Mouse (Mus musculus): ENCODE results near the gene Tnpo3.
"Not testable (repeated sequence)": the region's sequence is repeated elsewhere in the genome, so short reads cannot be mapped to it uniquely, and the experiment has no call there.

The Tnpo3 gene

DNA sequence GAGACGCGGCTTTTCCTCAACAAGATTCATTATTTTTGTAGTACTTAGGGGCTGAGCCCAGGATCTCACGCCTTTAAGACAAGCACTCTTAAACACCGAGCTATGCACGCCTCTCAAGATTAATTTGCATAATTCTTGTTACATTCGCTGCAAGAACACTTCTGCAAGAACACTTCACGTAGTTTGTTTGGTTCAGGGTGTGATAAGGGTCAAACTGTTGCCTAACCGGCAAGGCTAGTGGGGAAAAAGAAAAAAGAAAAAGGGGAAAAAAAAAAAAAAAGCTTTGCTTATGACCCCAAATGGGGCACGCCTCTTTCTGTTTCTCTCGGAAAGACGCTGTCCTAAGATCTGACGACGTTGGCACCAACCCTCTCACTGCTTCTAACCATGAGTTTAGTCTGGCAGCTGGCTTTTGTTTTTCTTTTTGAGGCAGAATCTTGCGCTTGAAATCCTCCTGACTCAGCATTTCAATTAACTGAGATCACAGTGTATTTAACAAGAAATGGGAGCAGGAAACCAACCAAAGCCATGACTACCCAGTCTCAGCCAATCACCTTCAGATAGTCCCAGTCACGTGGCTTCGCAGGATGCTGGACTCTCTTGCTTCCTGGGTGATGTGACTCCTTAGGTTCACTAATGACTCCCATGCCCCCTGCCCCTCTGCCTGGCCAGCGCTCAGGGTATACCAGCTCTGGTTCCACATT is 11.3 kb upstream of the Tnpo3 start:
- DNase-seq (ENCODE audit: low spot score) = no peak

DNA sequence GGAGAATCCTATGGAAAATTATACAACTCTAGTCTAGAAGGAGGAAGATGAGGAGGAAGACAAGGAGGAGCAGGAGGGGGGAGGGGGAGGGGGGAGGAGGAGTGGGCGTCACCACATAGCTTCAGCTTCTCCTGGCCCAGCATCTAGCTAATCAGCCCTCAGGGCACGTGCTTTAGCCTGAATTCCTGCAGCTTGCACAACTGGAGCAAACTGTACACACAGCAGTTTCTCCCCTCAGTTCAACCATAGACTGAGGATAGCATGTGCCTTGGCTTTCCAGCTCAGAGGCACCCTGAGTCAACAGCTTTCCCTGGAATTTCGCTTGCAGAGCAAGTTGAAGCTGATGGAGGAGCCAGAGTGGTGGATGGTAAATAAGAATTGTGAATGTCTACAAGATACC is 10.5 kb upstream of the Tnpo3 start:
- DNase-seq (ENCODE audit: low spot score) = no peak

DNA sequence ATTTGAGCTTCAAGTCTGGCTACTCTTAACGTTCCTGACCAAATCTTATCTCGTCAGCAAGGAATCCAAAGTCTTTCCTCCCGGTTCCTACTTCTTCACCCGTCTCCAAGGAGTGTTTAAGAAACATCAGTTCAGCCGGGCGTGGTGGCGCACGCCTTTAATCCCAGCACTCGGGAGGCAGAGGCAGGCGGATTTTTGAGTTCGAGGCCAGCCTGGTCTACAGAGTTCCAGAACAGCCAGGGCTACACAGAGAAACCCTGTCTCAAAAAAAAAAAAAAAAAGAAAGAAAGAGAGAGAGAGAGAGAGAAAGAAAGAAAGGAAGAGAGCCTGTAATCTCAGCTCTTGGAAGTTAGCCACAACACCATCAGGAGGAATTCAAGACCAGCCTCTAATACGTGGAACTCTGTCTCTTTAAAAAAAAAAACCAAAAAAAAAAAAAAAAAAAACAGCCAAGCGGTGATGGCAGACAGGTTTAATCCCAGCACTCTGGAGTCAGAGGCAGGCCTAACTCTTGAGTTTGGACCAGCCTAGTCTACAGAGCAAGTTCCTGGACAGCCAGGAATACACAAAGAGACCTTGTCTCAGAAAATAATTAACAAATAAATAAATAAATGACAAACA is 443 bp upstream of the Tnpo3 start:
- DNase-seq (ENCODE audit: low spot score) = not testable (repeated sequence)

DNA sequence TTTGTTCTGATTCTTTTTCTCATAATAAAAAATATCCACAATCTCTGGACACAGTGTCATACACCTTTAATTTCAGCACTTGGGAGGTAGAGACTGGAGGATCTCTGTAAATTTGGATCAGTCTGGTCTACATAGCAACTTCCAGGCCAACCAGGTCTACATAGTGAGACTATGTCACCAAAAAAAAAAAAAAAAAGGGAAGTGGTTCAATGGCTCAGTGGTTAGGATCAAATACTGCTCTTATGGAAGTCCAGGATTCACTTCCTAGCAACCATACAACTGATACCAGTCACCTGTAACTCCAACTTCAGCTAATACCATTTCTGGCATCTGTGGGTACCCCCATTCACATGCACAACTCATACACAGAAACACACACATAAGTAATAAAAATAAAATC is 9.5 kb downstream of the Tnpo3 start:
- DNase-seq (ENCODE audit: low spot score) = no peak

DNA sequence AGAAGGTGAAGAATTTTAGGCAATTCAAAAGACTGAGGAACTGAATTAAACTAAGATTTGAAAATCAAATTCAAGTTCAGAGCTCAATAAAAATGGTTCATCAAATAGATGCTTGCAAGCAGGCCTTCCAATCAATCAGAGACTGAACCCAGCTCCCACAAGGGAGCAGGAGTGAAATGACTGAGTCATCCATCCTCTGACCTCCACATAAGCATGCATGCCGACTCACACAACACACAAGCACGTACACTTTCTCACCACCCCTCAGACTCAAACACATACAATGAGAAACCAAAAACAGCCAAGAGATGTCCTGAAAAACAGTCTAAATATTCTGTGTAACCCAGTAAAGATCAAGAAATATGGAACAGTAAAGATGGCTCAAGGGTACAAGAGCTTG is 14.0 kb downstream of the Tnpo3 start:
- no peak for DNase-seq (ENCODE audit: low spot score)

DNA sequence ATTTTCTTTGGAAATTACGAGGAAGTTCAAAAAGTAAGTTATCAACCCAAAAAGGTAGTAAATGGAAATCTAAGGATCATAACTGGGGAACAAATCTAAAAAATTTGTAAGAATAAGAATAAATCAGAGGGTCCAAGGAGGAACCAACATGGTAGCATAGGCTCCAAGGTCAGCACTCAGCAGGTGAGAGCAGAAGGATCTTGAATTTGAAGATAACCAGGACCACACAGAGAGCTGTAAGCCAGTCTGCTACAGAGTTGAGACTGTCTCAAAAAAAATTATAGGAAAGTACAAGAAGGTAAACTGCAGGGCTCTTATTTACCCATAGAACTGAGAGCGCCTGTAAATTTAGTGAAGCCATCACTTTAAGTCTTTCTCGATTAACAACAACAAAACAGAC is 28.5 kb downstream of the Tnpo3 start:
- DNase-seq (ENCODE audit: low spot score) = no peak

DNA sequence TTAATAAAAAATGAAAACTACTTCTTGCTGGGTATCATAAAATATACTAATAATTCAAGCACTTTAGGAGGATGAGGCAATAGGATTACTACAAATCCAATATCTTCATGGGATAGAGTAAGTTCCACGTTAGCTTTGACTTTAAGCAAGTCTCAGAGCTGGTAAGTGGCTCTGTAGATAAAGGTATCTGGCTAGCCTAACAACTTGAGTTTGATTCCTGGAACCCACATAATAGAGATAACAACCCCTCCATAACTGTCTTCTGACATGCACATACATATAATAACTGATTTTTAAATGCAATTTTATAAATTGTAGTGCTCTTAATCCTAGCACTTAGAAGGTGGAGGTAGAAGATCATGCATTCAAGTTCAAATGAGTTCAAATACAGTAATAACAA is 28.9 kb downstream of the Tnpo3 start:
- no peak for DNase-seq (ENCODE audit: low spot score)

DNA sequence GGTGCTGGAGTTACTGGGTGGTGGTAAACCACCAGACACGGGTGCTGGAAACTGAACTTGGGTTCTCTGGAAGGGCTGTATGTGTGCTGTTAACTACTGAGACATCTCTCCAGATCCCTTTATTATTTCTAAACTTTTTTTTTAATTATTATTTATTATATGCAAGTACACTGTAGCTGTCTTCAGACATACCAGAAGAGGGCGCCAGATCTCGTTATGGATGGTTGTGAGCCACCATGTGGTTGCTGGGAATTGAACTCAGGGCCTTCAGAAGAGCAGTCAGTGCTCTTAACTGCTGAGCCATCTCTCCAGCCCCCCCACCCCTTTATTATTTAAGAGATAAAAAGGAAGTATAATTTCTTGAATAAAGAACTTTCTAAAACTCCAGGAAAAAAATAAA is 33.3 kb downstream of the Tnpo3 start:
- not testable (repeated sequence) for DNase-seq (ENCODE audit: low spot score)

DNA sequence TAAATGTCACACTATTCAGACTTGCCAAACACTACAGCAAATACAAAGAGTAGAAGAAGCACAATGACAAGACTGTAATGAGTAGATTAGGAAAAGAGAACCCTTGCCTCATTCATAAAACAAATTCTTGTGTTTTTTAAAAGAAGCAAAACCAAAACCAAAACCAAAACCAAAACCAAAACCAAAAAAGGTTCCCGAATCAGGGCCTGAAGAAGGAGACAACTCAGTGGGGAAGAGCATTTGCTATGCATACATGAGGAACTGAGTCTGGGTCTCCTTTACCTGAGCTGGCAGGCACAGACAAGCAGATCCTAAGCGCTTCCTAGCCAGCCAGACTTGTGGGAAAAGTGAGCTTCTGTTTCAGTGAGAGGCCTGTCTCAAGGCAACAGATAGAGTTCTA is 52.6 kb downstream of the Tnpo3 start:
- no peak for DNase-seq (ENCODE audit: low spot score)

DNA sequence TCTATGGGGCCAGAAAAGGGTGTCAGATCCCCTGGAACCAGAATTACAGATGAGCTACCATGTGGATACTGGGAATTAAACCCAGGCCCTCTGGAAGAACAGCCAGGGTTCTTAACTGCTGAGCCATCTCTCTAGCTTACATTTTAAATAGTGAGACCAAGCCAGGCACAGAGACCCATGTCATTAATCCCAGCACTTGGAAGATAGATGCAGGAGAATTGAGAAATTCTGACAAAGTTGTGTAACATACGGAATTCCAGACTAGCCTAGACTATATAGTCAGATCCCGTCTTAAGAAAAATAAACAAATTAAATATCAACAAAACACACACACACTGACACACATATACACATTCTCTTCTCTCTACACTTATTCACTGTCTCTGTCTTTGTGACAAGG is 57.2 kb downstream of the Tnpo3 start:
- no peak for DNase-seq (ENCODE audit: low spot score)

DNA sequence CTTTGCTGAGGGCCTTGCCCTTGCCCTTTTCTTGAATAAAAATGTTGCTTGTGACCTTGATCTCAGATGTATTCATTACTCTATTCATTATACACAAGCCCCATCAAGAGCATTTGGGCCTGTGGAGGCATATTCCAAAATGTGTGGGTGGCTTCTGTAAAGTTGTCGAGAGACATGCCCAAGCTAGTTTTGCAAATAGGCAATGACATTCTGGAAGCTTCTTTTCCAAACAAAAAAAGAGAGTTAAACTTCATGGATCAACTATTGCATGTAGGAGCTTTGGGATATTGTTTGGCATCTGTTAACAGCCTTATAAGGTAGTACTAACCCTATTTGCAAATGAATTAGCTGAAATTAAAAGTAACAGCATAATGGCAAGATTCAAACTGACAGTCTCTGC is 61.6 kb downstream of the Tnpo3 start:
- DNase-seq (ENCODE audit: low spot score) = no peak

DNA sequence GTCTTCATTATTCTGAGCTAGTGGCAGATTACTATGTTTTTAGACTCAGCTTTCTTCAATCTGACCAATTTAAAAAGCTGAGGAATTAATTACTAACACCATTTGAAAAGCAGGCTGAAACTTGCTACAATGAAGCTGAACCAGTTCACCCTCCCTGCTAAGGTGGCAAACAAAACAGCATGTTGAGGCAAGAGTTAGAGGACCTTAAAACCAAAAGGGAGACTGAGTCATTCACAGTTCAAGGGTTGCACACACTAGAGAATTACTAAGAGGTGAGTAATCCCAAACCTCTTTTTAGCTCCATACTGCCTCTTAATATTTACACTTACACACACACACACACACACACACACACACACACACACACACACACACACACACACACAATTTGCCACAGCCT is 62.1 kb downstream of the Tnpo3 start:
- DNase-seq (ENCODE audit: low spot score) = no peak

DNA sequence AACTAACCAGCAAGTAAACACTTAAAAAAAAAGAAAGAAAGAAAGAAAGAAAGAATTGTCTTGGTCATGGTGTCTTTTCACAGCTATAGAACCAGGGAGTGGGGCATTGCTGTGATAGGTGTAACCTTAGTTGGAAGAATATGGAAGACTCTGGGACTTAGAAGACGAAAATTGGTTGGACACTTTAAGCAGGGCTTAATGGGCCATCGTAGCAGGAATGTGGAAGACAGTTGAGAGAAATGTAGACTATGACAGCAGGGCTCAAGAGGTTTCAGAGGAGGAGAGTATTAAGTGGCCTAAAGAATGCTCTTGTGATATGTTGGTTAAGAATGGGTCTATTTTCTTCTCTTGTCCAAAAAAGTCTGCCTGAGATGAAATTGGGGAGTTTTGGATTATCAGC is 64.1 kb downstream of the Tnpo3 start:
- no peak for DNase-seq (ENCODE audit: low spot score)

DNA sequence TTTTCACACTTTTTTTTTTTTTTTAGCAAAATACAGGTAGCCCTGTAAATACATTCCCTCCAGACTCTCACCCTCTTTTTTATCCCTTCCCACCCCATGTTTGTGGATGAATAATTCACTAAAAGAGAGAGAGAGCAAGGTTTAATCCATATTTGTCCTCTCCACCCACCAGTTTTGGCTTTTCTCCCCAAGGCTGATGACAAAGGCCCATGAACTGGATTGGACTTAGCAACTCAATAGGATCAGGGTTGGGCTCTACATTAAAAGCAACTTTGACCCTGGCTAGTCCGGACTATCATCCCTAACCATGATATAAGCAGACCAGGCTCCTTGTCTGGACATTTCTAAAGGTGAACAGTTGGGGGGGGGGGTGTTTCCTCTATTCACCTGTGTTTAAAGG is 68.7 kb downstream of the Tnpo3 start:
- no peak for DNase-seq (ENCODE audit: low spot score)

DNA sequence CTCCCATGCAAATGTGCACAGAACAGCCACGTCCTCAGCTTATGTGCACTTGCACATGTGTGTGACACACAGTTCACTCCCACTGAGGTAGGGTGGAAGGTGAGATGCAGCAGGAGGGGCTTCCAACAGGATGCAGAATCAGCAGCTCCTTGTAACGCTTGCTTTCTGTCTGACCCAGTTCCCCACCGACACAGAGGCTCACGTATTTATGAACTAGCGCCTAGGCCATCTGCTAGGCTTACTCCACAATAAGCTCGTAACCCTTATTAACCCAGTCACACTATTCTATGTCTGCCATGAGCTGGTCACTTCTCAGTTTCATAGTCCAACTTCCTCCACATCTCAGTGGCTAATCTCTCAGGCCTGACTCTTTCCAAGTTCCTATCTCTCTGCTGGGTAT is 69.5 kb downstream of the Tnpo3 start:
- DNase-seq (ENCODE audit: low spot score) = no peak

DNA sequence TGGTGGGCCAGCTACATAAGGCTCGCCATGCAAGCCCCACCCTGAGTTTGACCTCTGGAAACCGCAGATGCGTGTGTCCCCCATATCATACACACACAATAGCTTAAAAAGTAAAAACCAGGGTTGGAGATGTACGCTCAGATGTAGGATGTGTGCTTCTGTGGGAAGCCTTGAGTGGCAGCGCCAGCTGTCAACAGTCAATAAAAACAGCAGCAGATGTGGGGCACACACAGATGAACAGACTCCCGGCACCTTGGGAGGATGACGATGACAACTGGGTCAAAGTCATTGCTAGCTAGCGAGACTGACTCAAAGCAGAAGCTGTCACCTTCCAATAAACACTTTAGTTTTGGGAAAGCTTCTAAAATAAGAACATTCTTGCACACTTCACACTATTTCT is 70.2 kb downstream of the Tnpo3 start:
- DNase-seq (ENCODE audit: low spot score) = no peak

DNA sequence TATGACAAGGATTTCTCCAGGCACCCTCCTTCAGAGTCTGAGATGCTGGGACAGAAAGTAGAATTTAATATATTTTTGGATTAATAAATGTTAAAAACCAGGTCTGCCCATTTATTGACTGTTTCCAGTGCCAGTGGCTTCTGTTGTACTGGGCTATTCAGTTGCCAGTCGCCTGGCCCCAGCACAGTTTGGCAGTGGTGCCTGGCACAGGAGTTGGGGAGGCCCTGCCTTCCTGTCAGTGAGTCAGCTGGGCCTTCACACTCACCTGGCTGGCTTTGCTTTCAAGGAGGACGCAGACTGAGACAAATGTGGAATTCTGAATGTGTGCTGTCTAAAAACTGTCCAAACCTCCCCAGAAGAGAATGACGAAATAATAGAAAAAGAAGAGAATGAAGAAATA is 72.5 kb downstream of the Tnpo3 start:
- DNase-seq (ENCODE audit: low spot score) = no peak

DNA sequence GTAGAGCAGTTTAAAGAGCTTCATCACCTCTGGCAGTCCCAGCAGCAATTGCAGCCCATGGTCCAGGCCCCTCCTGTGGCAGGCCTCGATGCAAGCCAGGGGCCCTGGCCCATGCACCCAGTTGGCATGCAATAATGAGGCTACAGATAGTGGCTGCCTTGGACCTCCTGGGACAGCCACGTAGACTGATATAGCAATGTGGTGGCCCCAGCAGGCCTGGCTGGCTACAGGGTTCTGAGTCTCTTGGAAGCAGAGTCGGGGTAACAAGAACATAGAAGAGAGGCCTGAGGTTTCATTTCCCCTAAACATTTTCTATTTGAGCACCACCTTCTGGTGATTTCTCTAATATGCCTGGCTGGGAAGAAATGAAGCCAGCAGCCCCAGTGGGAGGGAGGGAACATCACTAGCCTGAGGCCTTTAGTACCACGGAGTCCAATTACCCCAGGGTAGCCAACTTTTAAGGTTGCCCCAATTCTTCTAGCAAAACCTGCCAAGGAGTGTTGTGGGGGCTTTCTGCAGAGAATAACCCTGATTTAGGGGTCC is 73.0 kb downstream of the Tnpo3 start:
- DNase-seq (ENCODE audit: low spot score) = no peak

DNA sequence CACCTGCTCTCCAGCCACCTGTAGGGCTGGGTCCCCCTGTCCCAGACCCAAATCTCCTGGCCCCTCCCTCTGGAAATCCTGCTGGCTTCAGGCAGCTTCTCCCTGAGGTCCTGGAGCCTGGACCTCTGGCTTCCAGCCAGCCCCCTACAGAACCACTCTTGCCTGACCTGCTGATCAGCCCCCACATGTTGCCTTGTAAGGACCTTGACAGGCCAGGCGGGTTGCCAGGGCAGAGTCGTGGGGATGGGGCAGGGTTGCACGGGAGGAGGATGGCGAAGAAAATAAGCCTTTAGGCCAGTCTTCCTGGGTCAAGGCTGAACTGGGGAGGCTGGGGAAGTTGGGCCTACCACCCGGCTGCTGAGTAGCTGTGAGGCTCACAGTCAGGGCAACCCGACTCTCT is 74.4 kb downstream of the Tnpo3 start:
- no peak for DNase-seq (ENCODE audit: low spot score)

DNA sequence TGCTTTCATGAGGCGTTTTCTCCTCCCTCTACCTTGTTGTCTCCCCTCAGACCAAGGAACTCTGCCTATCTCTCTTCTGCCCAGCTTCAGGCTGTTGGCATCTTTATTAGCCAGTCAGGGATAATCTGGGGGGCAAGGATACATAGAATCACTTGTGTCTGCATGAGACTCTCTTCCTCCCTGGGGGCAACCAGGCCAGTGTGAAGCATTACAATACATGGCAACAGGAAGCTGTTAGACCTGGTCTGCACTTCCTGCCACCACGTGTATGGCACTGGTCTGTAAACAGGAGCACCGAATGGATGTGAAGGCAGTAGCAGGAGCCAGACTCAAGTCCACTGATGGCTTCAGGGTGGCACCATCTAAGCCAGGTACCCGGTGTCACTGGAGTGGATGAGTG is 79.6 kb downstream of the Tnpo3 start:
- no peak for DNase-seq (ENCODE audit: low spot score)

DNA sequence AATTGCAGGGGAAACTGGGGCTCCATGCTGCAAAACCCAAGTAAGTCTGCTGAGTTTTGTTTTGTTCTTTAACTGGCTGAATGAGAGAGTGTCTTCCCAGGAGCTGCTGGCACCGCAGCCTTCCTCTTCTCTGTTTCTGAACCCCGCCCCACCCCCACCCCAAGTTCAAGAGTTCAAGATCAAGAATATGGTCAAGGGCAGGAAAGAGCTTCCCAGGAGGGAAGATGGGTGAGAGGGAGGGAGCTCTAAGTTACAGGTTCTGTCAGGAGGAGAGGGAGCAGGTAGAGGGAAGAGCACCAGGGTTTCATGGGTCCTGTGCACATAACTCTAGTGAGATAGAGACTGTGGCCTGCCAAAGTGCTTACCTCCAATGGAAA is 80.3 kb downstream of the Tnpo3 start:
- no peak for DNase-seq (ENCODE audit: low spot score)

DNA sequence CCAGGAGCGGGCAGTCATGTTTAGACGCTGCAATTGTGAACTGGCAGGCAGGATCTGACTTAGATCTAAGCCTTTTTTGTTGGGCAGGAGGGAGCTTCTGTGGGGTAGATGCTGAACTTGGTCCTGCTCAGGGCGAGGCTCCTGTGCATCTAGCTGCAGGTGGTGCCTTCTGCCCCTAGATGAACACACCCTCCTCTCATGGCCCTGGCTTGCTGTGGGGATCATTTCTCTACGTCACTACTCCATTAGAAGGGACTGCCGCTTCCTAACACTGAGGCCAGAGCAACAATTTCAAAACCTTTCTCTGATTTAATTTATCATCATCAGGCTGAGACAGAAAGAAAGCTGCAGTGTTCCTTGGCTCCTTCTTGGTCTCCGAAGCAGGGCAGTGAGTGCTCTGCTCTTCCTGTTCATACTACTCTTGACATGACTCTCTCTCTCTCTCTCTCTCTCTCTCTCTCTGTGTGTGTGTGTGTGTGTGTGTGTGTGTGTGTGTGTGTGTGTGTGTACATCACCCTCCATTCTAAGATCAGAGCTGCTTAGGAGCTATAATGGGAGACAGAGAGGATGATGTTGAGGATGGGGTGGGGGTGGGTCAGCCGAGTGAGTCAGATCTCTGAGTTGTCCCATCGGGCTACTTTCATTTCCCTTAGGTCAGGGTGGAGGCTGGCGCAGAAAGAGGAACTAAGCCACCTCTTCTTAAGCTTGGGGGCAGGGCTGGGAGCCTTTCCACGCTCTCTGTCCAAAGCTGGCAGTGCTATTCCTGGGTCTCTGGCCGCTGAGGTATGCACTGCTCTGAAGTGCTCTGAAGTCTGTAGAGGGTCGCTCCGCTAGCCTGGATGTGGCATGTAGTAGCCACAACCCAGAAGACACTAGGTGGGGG is 80.9 kb downstream of the Tnpo3 start:
- DNase-seq (ENCODE audit: low spot score) = no peak

DNA sequence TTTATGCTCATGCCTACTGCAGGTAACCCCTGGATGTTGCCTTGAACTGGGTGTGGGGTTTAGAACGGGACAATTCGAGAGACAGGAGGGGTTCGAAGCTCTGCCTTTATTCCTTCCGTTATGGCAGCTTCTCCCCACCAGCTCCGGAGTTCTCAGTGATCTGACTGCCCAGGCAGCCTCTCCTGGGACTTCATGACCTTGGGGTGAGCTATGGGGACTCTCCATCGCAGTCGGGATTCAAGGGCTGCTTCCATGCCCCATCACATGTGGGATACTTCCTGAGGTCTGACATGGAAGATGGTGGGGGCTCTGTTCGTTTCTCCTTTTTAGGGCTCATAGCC is 81.6 kb downstream of the Tnpo3 start:
- DNase-seq (ENCODE audit: low spot score) = no peak

All from T-cell, adult 2 months (primary cell).